Mouse (Mus musculus) stomach, postnatal 0 days (tissue): ENCODE measurements around the gene Ndufa4l2.

Source experiments
- CTCF ChIP-seq: IDR thresholded peaks from 2 replicates; pipeline ENCODE4 v1.5.1; 2016; ENCODE audit warnings: antibody characterized with exemption, low read depth, mild to moderate bottlenecking, moderate library complexity
- EP300 ChIP-seq: optimal IDR thresholded peaks from 2 replicates; pipeline ENCODE3; 2016; ENCODE audit warnings: antibody characterized with exemption

- TF ChIP-seq CTCF (no peak), EP300 (no peak)
Observed at GRCm38 (mm10) chr10:127543916-127544315, 29.1 kb downstream of the Ndufa4l2 start.
